Mouse (Mus musculus): ENCODE measurements around the gene Otop1.

DNA sequence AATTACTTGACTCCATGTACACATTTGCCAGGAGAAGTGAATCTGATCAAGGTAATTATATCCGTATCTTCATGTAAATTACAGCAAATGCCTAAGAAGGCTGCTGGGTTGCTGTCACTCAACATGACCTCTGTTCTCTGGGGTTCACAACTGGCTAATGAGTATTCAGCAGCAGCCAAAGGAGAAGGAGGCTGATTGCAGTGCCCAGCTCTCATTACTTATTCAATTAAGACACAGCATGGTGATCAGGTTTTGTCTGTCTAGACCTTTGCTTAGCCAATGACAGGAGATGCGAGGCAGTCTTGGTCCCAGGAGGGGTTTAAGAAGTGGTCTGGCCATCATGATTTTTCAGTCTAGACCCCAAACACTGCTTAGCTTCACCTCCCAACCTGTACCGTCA, 67.3 kb downstream of the Otop1 start:
- TF ChIP-seq CTCF (conservative IDR thresholded peaks at IDR 0.05; ENCODE audit: low read length) (no peak), NANOG (IDR thresholded peaks at IDR 0.05; ENCODE audit: borderline replicate concordance, low read length) (no peak), POU5F1 (IDR thresholded peaks at IDR 0.05; ENCODE audit: borderline replicate concordance, low read length) (no peak)

All from E14TG2a.4 (cell line).